Mouse (Mus musculus) thymus, adult 2 months (tissue): ENCODE data around the gene Umad1.

Experiments used
- CTCF ChIP-seq: fragments of 200-500 bp; IDR thresholded peaks from 2 replicates; pipeline ENCODE4 v1.5.1; 2012; ENCODE audit warnings: mild to moderate bottlenecking, control low read depth, low read length, moderate library complexity, borderline replicate concordance; ENCODE audit not compliant: control insufficient read depth, poor library complexity, insufficient read depth; ENCODE audit errors: extremely low read depth
- POLR2A ChIP-seq: fragments of 200-500 bp; IDR thresholded peaks from 2 replicates; pipeline ENCODE4 v1.6.1; 2012; ENCODE audit warnings: mild to moderate bottlenecking, low read length, control low read depth, moderate library complexity; ENCODE audit not compliant: control insufficient read depth, poor library complexity, insufficient read depth; ENCODE audit errors: extremely low read depth

GRCm38 (mm10) chr6:8283255-8283654 lies 24.2 kb downstream of the Umad1 start:
- TF ChIP-seq CTCF (no peak), POLR2A (no peak)
